ENCODE assay signal across 16 mouse cellular contexts in genomic region chr1:81180686-81181085, GRCm38 (mm10).
"Had no signal": no experiment of that assay in that cellular context is flagged by ENCODE, and none has a peak within 500 bp of the region (broad histone marks: within the 10 kb centered on the region; RNA-seq: fewer than 3 reads in every experiment).

No protein-coding gene starts in this region.

- DNase-seq: liver, postnatal 0 days; lung, adult 2 months; lung, postnatal 14 days; lung, postnatal 36 days; right cerebral cortex, postnatal 14 days; thymus, adult 18-20 months; thymus, postnatal 14 days; thymus, postnatal 36 days had no signal

- H3K4me1 ChIP-seq: lung, embryonic 15.5 days; megakaryocyte, embryonic 14.5 days; midbrain, embryonic 13.5 days; midbrain, embryonic 15.5 days; neural tube, embryonic 12.5 days; stomach, embryonic 15.5 days had no signal

- H3K4me3 ChIP-seq: lung, embryonic 15.5 days; megakaryocyte, embryonic 14.5 days; midbrain, embryonic 13.5 days; midbrain, embryonic 15.5 days; neural tube, embryonic 12.5 days; stomach, embryonic 15.5 days had no signal

- H3K27ac ChIP-seq: lung, embryonic 15.5 days; macrophage; midbrain, embryonic 13.5 days; midbrain, embryonic 15.5 days; neural tube, embryonic 12.5 days; stomach, embryonic 15.5 days; stomach, postnatal 0 days had no signal
